Mouse (Mus musculus) left cerebral cortex, adult 2 months (tissue): ENCODE data around the gene Spsb1. TPM values are rescaled to one million over a fixed set of nuclear protein-coding genes. Genes with fewer than 3 reads are reported as not detected.

Experiments used
- DNase-seq, 2 experiments: peaks; one replicate each; pipeline ENCODE4 v3.0.0; 2021 to 2022; ENCODE audit warnings: low spot score in 2 of 2, mixed read lengths in 1 of 2; ENCODE audit errors: extremely low spot score in 1 of 2
- H3K27ac ChIP-seq: fragments of 200-600 bp; 2 replicates; pipeline ENCODE4 v1.8.1; 2022
- H3K4me3 ChIP-seq: fragments of 200-600 bp; 2 replicates; pipeline ENCODE4 v1.8.1; 2022
- CTCF ChIP-seq: fragments of 200-600 bp; IDR thresholded peaks from 2 replicates; pipeline ENCODE4 v1.8.1; 2022; ENCODE audit warnings: antibody characterized with exemption, mild to moderate bottlenecking, moderate library complexity
- intact Hi-C: fragments of 180-260 bp; cut with DNase I; formaldehyde crosslinking; loops from one replicate; pipeline ENCODE4 v1.15.1; 2025
- total RNA-seq, 2 experiments: library from RNA; stranded (reverse); gene quantifications; 2 replicates each; pipeline ENCODE4 v1.2.3; 2021

The Spsb1 gene
- total RNA-seq, 2 experiments from 2014 or later: 15.2 to 17.5 TPM

- H3K4me3 ChIP-seq: no peak overlapping the region
- intact Hi-C loops: no loop called here
- TF ChIP-seq CTCF: no peak
- H3K27ac ChIP-seq: no peak overlapping the region
- DNase-seq: no peak
Measured at GRCm38 (mm10) chr4:149923014-149923413, 31.8 kb downstream of the Spsb1 start.

GRCm38 (mm10) chr4:149922121-149922718 is 32.6 kb downstream of the Spsb1 start:
- Histone ChIP-seq H3K4me3 (no peak overlapping the region), H3K27ac (peak overlapping the region; percentile 66)
- peak in 1 of 2 experiments; percentile 26 for DNase-seq
- TF ChIP-seq CTCF: no peak
- intact Hi-C loops: no loop called here

- Histone ChIP-seq H3K27ac (no peak overlapping the region), H3K4me3 (no peak overlapping the region)
- DNase-seq: no peak
- intact Hi-C loops: no loop called here
- no peak for TF ChIP-seq CTCF
Measured at GRCm38 (mm10) chr4:149920886-149921285, 34.0 kb downstream of the Spsb1 start.

GRCm38 (mm10) chr4:149918455-149919070 is 36.3 kb downstream of the Spsb1 start:
- Histone ChIP-seq H3K27ac (no peak overlapping the region), H3K4me3 (no peak overlapping the region)
- TF ChIP-seq CTCF: no peak
- peak; percentile 28 to 32 for DNase-seq
- intact Hi-C loops: no loop called here

GRCm38 (mm10) chr4:149916831-149917230 is 38.0 kb downstream of the Spsb1 start:
- H3K4me3 ChIP-seq: no peak overlapping the region
- TF ChIP-seq CTCF: no peak
- no peak overlapping the region for H3K27ac ChIP-seq
- intact Hi-C loops: no loop called here
- no peak for DNase-seq

- DNase-seq: no peak
- no peak for TF ChIP-seq CTCF
- intact Hi-C loops: loop anchor here (5.0 kb wide), 1 partner anchor 38 kb away; no protein-coding TSS in a partner anchor
- Histone ChIP-seq H3K4me3 (no peak overlapping the region), H3K27ac (no peak overlapping the region)
Measured at GRCm38 (mm10) chr4:149913709-149914370, 41.0 kb downstream of the Spsb1 start.

- Histone ChIP-seq H3K4me3 (no peak overlapping the region), H3K27ac (no peak overlapping the region)
- DNase-seq: no peak
- intact Hi-C loops: loop anchor here (5.0 kb wide), 1 partner anchor 40 kb away; no protein-coding TSS in a partner anchor
- no peak for TF ChIP-seq CTCF
Measured at GRCm38 (mm10) chr4:149912451-149912850, 42.4 kb downstream of the Spsb1 start.

GRCm38 (mm10) chr4:149910558-149910957 is 44.3 kb downstream of the Spsb1 start:
- no peak for TF ChIP-seq CTCF
- intact Hi-C loops: loop anchor here (5.0 kb wide), 1 partner anchor 42 kb away; no protein-coding TSS in a partner anchor
- Histone ChIP-seq H3K27ac (no peak overlapping the region), H3K4me3 (no peak overlapping the region)
- DNase-seq: no peak

- no peak for DNase-seq
- Histone ChIP-seq H3K4me3 (no peak overlapping the region), H3K27ac (no peak overlapping the region)
- TF ChIP-seq CTCF: no peak
- intact Hi-C loops: no loop called here
Measured at GRCm38 (mm10) chr4:149909551-149909950, 45.3 kb downstream of the Spsb1 start.

- no peak for TF ChIP-seq CTCF
- intact Hi-C loops: no loop called here
- no peak overlapping the region for H3K4me3 ChIP-seq
- H3K27ac ChIP-seq: no peak overlapping the region
- no peak for DNase-seq
Measured at GRCm38 (mm10) chr4:149908923-149909322, 45.9 kb downstream of the Spsb1 start.

GRCm38 (mm10) chr4:149907656-149908055 is 47.2 kb downstream of the Spsb1 start:
- DNase-seq: no peak
- no peak for TF ChIP-seq CTCF
- H3K27ac ChIP-seq: no peak overlapping the region
- intact Hi-C loops: no loop called here
- H3K4me3 ChIP-seq: no peak overlapping the region

- TF ChIP-seq CTCF: no peak
Measured at GRCm38 (mm10) chr4:149906921-149907320, 47.9 kb downstream of the Spsb1 start.

More at GRCm38 (mm10) chr4:149906921-149907320, 47.9 kb downstream of the Spsb1 start:
- Histone ChIP-seq H3K4me3 (no peak overlapping the region), H3K27ac (no peak overlapping the region)
- no peak for DNase-seq
- intact Hi-C loops: no loop called here
